Mouse (Mus musculus) ES-E14 (cell line): ENCODE measurements around the gene Crnn.

Experiments used
- HCFC1 ChIP-seq: IDR thresholded peaks from 2 replicates; pipeline ENCODE4 v1.6.1; 2012; ENCODE audit warnings: low read length, inconsistent platforms, borderline replicate concordance; ENCODE audit not compliant: insufficient read depth
- ZNF384 ChIP-seq: IDR thresholded peaks from 2 replicates; pipeline ENCODE4 v1.6.1; 2012; ENCODE audit warnings: low read depth, low read length, inconsistent platforms

GRCm38 (mm10) chr3:93162996-93163592, 18.5 kb downstream of the Crnn start:
- TF ChIP-seq ZNF384 (no peak), HCFC1 (no peak)
